Mouse (Mus musculus) embryo, embryonic 10.5 days (tissue): ENCODE measurements at regions not wholly inside any gene's neighbourhood (a gene's known extent, or its start where the extent isn't known, plus 50 kb on each side); places are given as distances from the start of the nearest gene placed in this dataset.

Experiments used
- DNase-seq: peaks from one replicate; pipeline ENCODE4 v3.0.0-alpha.2; 2015; ENCODE audit warnings: low spot score

GRCm38 (mm10) chr1:35717659-35718058 is 350.5 kb upstream of the Hs6st1 start:
- no peak for DNase-seq

DNA sequence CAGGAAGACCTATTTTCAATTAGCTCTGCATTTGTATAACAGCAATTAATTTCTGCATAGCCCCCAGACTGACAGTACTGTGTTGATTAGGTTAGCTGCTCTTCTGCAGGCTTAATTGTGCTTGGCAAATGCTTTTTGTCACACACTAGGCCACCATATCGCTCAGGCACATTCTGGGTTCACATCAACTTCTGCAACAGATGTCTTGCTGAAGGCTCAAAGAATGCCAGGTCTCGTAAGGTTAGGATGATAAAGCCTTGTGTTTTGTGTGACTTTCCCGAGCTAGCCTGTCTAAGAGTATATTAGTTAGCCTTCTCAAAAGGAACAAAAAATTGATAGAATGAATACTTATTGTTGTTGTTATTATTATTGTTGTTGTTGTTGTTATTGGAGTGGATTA is 348.1 kb upstream of the Hs6st1 start:
- no peak for DNase-seq

GRCm38 (mm10) chr1:35724366-35724900 is 343.8 kb upstream of the Hs6st1 start:
- no peak for DNase-seq

- peak; percentile 86 for DNase-seq
Observed at GRCm38 (mm10) chr1:35726596-35726995, 341.6 kb upstream of the Hs6st1 start.

GRCm38 (mm10) chr1:35727310-35727990 is 340.8 kb upstream of the Hs6st1 start:
- DNase-seq = no peak

GRCm38 (mm10) chr1:35729785-35730295 is 338.4 kb upstream of the Hs6st1 start:
- DNase-seq = no peak

DNA sequence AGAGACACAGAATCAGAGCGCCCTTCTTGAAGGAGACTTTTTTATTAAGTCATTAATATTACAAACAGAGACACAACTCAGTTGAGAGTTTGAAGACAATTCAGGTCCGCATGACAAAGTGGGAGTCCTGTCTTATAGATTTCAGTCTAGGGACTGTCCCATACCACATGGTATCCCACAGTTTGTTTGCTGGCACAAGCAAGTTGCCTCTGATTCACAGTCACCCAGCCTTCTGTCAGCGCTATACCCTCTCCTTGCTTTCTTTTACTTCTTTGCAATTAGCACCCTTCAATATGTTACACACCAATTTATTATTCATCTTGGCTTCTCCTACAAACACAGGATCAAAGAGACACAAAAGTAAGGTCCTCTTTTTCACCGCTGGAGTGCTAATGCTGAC is 337.9 kb upstream of the Hs6st1 start:
- DNase-seq = no peak

DNA sequence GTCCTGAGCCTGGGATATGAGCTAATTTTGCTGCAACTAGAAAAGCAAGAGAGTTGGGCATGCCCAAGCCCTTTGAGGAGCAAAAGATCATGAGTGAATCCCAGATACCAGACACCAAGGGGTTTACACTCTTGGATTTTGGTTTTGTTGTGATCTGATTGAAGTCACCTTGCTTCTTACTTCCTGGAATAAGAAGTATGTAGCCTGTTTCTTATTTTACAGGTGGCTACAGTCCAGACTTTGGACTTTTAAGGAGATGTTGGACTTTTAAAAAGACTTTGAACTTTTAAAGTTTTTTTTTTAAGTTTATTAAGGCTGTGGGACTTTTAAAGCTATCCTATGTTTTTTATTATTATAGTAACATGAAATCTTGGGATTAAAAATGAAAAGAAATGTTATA is 332.0 kb upstream of the Hs6st1 start:
- no peak for DNase-seq

DNA sequence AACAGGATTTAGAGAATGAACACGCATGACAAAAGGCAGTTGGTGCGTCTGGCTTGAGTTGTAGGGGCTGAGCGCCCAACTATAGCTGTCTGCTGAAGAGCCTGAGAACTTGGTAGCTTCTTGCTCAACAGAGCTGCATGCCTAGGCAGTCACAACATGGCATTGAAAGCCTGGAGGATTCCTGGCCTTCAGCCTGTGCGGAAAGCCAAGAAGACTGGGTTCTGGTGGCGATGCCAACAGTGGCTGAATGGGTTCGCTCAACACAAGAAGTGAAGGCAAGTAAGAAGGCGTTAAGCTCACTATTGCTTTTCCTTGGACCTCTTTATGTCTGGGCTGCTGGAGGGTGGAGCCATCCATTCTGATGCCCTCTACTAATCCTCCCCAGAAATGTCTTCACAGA is 318.6 kb upstream of the Hs6st1 start:
- DNase-seq = no peak

DNA sequence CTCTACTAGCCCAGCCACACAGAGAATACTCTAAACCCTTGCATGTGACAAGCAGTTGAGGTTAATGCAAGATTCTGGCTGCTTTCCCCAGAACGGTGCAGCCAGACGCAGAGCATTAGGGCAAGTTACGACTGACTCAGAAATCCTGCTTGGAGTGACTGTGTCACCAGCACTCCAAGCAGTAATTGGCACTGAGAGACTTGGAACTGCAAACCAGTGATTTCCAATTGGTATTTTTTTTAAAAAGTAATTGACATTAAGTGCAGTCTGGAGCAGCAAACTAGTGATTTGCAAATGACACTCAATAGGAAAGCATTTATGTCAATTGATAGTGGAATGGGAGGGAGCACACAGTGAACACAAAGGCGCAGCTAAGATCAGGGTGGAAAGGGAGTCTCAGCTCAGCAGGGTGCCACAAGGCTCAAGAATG is 318.1 kb upstream of the Hs6st1 start:
- no peak for DNase-seq

DNA sequence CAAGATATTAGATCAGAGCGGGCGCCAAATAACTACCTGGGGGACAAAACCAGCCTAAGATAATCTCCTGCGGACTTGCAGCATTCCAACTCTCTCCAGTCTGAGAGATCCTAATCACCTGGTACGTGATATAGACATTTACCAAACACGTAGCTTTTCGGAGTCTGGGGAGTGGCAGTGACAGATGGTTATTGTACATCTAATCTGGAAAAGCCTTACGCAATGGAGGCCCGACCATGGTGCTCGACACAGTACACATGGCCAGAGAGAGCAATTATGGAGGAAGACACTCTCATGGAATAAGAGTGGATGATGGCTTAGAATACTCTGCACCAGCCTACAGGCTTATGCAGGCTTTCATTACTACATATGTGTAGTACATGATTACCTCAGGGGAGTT is 315.6 kb upstream of the Hs6st1 start:
- no peak for DNase-seq

DNA sequence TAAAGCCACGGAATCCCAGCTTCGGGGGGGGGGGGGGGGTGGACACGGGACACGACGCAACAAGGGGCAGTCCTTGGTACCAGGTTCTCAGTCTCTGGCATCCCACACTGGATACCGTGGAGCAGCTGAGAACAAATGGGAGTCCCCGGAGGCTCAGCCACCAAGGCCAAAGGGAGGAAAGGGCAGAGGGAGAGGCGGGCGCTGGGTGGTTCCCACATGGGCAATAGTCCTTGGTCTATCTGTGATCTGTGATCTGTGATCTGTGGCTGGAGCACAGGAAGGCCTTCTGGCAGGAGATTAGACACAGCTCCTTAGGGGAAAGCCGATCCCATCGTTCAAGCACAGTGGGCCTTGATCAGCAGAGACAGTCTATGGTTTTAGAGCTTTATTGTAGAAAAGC is 314.0 kb upstream of the Hs6st1 start:
- DNase-seq = no peak

GRCm38 (mm10) chr1:35759010-35759409 is 309.2 kb upstream of the Hs6st1 start:
- peak; percentile 6 for DNase-seq

DNA sequence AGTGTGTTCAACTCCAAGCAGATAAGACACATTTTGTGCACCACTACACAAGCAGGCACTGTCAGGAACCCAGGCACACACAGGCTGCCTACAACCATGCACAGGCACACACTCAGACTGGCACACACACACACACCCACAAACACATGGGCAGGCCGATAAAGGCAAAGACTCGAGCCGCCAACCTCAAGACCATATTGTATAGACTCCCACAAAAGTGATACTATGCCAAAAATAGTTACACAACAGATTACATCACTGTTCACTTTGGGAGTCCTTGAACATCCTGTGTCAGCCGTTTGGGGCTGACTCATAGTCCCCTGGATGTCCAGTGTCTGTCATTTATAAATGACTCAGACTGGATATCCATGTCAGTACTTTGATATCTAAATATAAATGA is 308.6 kb upstream of the Hs6st1 start:
- DNase-seq = no peak

- no peak for DNase-seq
Observed at GRCm38 (mm10) chr1:35763051-35763450, 305.1 kb upstream of the Hs6st1 start.

DNA sequence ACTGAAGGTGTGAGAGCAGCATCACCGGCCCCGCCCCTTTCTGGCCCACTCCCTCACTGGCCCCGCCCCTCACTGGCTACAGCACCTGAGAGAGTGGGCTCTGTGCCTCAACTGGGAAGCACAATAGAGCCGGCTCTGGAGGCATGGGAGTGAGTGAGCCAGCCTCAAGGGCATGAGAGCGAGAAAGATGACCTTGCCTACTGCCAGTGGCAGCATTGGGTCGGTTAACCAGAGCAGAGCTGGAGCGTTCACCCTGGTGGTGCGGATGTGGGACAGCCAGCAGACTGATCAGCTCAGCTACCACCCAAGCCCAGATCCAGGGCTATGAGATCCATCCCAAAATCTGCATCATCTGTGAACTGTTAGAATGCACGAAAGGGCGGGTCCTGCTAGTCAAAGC is 304.7 kb upstream of the Hs6st1 start:
- DNase-seq = no peak

DNA sequence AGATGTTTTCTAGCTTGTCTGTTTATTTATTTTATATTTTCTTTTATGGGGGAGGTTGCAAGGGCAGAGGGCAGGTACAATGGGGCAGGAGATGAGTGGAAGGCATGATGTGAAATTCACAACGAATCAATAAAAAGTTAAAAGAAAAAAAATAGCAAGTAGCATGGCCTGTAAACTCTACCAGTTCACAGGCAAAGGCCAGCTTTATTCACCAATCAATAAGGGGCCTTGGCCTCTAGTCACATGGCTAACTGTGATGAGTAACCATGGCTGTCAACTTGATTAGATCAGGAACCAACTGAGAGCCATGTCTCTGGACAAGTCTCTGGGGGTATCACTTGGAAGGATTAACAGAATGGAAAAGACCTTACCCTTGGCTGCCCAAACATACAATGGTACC is 304.1 kb upstream of the Hs6st1 start:
- no peak for DNase-seq

GRCm38 (mm10) chr1:35765692-35766091 is 302.5 kb upstream of the Hs6st1 start:
- DNase-seq = no peak

DNA sequence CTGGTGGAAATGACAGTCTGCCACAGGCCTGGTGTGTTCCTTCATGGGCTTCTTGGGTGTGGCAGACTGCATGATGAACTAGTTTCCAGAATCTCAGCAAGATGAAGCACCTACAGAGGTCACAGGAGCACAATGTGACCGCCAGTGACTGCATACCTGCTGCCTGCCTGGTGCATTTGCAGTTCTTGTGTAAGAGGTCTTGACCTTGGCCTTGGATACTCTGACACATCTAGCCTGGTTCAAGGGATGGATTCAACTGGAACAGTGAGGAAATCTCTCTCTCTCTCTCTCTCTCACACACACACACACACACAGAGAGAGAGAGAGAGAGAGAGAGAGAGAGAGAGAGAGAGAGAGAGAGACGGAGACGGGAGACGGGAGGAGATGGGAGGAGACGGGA is 301.9 kb upstream of the Hs6st1 start:
- no peak for DNase-seq

DNA sequence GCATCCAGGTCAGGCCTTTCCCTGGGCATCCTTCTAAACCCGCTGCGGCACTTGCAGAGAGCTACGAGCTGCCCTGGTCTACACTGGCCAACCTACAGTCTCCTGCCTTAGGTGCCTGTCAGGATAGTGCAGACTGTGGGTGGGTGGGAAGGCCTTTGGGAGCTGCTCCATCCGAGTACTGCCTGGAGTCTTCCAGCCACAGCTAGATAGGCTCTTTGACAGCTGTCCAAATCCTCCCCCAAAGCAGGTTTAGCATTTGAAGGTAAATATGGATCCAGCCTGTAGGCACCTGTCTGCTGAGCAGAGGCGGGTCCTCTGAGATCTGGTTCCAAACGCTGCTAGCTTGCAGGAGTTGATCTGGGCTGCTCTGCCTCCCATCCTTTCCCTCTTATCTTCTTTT is 295.6 kb upstream of the Hs6st1 start:
- DNase-seq = no peak

DNA sequence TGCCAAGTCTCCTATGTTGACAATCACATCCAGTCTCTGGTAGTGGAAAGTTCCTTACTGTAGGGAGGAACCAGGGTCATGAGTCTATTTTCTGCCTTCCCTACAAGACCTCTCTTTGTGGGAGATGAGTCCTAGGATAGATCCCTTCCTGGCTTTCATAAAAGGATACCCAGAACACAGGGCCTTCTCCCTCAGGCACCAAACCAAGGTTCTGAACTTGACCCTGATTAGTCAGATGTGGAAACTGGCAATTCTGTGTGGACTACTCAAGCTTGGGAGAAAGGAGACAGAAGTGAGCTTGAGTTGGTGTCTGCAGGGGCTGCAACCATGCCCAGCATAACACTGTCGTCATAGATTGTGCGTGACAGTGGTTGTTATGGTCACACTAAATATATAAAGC is 293.6 kb upstream of the Hs6st1 start:
- no peak for DNase-seq

- DNase-seq = no peak
Observed at GRCm38 (mm10) chr1:35782668-35783067, 285.5 kb upstream of the Hs6st1 start.

- no peak for DNase-seq
Observed at GRCm38 (mm10) chr1:35783427-35783826, 284.8 kb upstream of the Hs6st1 start.

GRCm38 (mm10) chr1:35786241-35786640 is 282.0 kb upstream of the Hs6st1 start:
- DNase-seq = no peak
